Mouse (Mus musculus): ENCODE data around the gene Lair1.

Lair1 gene

DNA sequence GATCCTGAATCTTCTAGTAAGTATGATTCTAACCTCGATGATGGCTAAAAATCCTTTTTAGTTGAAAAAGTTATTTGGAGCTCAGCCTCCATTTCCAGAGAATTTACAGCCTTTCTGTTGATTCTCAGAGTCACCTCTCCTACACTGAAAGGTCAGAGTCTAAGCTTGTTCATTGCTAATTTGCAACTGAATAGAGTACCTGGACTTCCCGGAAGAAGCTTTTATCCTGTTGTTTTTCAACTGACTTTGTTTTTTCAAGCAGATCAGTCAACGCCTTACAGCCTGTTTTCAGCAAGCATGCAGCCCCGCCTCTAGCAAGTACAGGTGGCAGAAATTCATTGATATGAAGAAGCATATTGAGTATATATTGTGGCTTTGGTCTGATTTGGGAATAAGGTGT, 59.0 kb downstream of the Lair1 start:
- peak; percentile 96 for DNase-seq (ENCODE audit: low read depth, low spot score)

DNA sequence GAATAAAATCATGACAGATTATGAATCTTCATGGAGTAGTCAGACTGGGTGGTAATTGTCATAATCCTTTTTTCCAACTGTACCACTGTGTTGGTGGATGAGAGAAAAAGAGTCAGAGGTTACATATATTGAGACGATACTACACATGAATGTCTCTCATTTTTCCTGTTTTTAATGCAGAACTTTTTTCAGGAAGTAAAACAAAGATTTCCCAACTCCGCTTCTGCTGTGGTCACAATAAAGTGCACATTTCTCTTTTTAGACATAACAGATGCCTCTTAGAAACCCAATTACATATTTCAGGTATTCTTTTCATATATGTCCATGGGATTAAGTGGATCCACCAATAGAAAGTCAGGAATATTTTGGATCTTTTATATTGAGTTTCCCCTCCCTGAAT, 101.0 kb downstream of the Lair1 start:
- no peak for DNase-seq (ENCODE audit: low read depth, low spot score)

DNA sequence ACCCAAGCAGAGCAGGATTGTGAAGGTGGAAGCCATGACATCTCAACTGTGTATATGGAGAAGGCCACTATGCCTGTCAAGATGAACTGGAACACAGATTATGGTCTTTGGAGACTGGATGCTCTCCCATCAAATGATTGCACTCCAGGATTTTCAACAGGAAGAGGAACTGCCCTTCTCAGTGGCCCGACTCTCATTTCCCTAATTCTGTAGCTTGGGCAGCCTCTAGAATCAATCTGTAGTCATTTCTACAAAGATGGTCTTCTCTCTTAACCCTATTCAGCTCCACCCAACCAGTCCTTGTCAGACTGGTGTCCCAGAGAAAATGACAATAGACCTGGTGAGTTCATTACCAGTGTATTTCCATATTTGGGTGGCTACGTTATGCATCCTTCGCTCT, 105.6 kb downstream of the Lair1 start:
- DNase-seq (ENCODE audit: low read depth, low spot score): no peak

Measured in R1 (cell line).